Mouse (Mus musculus) c-Kit-positive CD71-positive TER-119-positive erythroid progenitor cells, embryonic 14.5 days (primary cell): ENCODE measurements around the gene Cntnap2.

Experiments used
- DNase-seq: peaks from one replicate; pipeline ENCODE4 v3.0.0-alpha.2; 2013; ENCODE audit warnings: low spot score

Cntnap2 gene

DNA sequence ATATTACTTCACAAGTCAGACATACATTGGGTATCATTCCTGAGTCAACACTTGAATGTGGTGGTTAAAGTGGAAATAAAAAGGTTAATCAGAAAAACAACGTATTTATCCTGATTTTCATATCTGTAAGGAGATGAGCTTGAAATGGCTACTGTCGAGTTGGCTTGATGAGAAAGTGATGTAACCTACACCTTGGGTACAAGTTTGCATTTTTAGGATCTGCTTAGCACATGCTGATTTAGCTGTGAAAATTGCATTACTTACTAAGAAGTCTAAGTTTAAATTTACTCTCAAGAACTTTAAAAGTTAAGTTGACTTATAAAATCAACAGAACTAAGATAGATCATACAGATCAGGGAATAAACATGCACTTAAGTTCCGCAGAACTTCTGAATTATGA lies 879.1 kb downstream of the Cntnap2 start:
- DNase-seq, result no peak

DNA sequence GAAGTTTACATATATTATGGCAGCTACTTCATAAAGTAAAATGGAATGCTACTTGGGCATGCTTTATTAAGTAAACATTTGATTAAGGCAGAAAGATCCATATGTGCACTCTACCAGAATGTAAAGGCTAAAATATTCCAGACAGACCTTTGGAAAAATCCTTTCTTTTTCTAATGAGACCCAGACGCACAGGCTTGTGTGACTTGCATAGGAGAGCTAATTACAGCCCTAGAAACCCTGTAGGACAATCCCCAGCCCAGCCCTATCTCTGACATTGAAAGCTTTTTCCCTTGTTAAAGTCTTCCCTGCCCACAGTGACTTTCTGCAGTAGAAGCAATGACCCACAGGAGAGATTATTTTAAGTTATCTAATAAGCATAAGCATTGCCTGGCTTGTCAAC lies 879.6 kb downstream of the Cntnap2 start:
- no peak for DNase-seq

- DNase-seq, result no peak
Measured at GRCm38 (mm10) chr6:45945144-45945985, 886.2 kb downstream of the Cntnap2 start.

GRCm38 (mm10) chr6:45954773-45955172 lies 895.6 kb downstream of the Cntnap2 start:
- DNase-seq, result no peak

- DNase-seq, result no peak
Measured at GRCm38 (mm10) chr6:45964494-45964893, 905.3 kb downstream of the Cntnap2 start.

GRCm38 (mm10) chr6:45974471-45975154 lies 915.5 kb downstream of the Cntnap2 start:
- DNase-seq, result no peak

- DNase-seq, result no peak
Measured at GRCm38 (mm10) chr6:45979171-45979570, 920.0 kb downstream of the Cntnap2 start.

DNA sequence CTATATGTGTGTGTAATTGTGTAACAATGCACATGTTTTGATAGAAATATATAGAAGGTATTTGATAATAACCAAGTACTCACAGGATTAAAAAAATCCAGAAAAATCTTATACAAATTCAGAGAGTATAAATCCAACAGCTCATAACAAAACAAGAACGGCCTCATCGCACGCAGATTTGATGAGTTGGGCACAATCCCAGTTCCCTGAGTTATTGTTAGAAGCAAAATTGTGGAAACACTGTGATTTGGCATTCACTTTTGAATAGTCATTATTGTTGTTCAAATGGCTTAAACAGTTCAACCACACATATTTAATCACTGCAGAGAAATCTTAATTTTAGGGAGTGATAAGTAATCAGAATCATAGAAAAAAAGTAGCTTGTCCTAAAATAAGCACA lies 928.9 kb downstream of the Cntnap2 start:
- no peak for DNase-seq

DNA sequence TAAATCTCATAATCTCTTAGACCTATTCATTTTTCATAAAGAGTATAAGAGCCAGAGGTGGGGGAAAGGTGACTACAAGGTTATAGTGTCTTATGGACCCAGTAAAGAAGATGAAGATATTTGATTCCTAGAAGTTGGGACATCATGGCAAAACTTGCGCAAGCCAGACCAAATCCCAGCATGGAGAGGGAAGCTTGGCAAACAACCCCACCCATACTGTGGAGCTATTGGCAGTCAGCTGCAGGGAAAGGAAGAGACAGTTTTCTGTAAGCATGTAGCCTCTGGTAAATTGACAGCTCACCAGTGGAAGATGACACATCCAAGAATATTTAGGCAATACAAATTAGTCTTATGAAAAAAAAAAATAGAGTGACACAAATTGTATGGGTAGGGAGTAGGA lies 931.9 kb downstream of the Cntnap2 start:
- DNase-seq, result no peak

- DNase-seq, result no peak
Measured at GRCm38 (mm10) chr6:46022515-46023143, 963.5 kb downstream of the Cntnap2 start.

- DNase-seq, result no peak
Measured at GRCm38 (mm10) chr6:46031821-46032594, 972.9 kb downstream of the Cntnap2 start.

- no peak for DNase-seq
Measured at GRCm38 (mm10) chr6:46033108-46033507, 974.0 kb downstream of the Cntnap2 start.

DNA sequence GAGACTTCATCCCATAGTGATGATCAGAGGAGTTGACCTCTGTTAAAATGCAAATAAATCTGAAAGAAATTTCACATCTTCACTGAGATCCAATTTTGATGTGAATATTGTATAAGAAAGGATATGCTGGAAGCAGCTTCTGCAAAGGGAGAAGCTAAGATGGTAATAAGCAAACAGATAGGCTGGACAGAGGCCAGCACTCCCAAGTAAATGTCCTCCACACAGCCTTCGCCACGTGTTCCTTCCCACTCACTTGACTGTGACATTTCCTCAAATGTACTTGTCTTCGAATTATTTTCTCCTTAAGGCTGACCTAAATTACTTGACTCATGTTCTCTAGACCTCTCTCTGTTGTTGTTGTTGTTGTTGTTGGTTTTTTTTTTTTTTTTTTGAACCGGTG lies 981.5 kb downstream of the Cntnap2 start:
- DNase-seq, result no peak

DNA sequence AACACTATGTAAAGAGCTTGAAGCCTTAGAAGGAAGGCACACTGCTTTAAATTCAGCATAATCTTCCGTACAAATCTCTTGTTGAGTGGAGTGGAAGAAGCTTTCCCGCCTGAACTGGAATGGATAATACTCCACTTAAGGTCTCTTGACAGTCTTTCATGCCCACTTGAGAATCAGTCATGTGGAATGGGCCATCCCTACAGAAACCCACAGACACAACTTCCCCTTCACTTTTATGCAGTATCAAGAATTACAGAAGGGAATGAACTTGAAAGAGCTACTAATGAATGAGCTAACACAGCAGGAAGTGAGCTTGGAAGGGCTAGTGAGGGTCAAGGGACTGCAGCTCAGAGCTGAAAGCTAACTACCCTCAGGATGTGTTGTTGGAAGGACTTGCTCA lies 1021.1 kb downstream of the Cntnap2 start:
- no peak for DNase-seq

- DNase-seq, result no peak
Measured at GRCm38 (mm10) chr6:46081432-46081831, 1022.3 kb downstream of the Cntnap2 start.

DNA sequence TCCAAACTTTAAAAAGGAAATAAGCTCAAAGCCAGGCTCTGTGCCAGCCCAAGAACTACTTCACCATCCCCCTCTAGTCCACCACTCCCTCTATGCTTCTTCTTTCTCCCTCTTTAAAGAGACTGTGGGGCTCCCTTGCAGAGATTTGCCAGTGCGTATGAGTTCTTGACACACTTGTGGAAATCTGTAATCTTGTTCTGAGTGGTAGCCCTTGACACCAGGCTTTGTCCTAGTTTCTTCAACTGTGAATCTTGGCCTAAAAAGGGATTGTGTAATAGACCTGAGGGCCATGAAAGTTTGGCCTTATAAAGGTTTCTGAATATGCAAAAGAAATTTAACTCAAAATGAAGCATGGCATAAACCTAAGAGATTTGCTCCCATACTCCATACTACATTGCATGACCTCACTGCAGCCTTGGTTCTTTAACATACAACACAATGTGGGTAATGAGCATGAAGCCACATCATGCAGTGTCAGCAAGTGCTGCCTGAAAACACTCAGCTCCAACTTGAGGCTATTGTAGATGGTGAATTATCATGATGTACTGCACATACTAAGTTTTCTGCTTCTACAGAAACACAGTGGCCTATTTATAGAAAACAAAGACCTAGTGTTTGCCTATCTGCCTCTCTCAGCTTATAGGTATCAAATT lies 1084.2 kb downstream of the Cntnap2 start:
- DNase-seq, result no peak

DNA sequence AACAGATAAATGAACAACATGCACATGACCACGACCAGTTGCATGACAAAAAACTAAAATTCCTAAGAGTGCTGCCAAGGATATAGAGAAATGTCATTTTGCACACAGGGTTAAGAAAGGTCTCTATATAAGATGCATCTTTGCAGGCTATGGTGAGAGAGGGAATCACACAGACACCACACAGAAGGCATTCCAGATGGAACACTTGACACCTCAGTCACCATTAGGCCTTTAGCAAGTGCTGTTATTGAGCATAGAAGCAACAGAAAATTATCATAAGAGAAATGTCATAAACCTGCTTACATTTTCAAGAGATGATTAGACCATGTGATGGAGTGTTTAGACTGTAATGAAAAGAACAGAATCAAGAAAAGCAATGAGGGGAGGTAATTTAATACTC lies 1107.7 kb downstream of the Cntnap2 start:
- no peak for DNase-seq

DNA sequence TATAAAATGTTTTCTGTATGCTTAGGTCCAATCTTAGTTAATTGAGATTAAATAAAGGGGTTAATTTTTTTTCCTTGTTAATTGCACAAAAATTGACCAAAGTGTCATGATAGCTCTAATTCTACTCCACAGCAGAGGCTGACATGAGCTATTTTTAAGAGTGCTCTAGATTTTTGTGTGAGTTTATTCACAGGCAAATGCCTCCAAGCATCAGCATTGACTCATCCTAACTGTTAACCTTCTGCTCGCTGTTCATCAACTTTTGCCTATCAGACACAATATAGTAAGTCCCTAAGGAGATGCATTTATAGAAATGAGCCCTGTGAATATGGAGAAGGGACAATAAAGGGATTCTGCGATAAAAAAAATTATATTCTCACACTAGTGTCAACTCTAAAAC lies 1138.1 kb downstream of the Cntnap2 start:
- DNase-seq, result no peak

- DNase-seq, result no peak
Measured at GRCm38 (mm10) chr6:46201828-46202227, 1142.7 kb downstream of the Cntnap2 start.

DNA sequence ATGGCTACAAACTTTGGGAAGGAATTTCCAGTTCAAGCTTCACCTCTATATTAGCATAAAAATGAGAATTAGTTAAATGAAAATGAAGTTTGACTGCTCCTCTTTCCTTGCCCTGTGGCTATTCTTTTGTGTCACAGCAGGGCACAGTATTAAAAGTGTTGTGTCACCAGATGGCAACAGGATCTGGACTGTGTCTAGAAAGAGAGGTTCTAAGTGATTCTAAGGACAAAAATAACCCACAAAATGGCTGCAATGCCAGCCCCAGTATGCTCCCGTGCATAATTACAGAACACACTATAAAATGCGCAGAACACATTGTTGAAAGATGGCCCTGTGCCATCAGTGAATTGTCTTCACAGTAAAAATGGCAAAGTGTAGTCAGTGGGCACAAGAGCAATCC lies 1146.4 kb downstream of the Cntnap2 start:
- DNase-seq, result no peak

DNA sequence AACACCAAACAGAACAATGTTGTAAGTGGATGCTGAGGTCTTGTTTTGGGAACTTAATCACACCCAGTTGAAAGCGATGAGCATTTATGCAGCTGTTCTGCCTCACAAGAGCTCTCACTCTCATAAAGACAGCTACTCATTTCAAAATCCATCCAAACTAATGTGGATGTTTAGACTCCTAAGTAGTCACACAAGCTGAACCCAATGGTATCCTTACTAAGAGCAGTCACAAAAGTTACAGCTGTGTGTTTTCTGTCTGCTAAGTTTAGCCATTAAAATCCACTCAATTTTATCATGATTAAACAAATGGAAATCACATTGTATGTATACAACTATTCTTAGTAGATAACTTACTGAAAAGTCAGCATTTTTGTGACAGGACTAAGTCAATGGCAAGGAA lies 1173.7 kb downstream of the Cntnap2 start:
- DNase-seq, result no peak

DNA sequence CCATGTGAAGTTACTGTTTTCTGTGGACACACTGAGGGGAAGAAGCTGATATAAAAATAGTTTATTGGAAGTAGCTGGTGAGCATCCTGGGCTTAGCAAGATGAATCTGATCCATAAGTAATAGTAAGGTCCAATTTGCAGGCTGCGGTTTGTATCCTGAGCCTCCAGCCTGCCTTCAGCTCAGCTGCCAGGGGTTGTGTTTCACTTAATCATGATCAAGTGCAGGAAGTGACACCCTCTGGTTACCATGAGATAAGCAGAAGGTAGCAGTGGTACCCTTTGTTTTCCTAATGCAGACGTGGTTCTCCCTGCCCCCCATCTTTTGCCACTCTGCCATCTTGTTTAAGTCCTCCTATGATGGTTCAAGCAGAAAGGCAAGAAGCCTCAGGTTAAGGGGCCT lies 1181.2 kb downstream of the Cntnap2 start:
- no peak for DNase-seq
